Mouse (Mus musculus): ENCODE results near the gene Kcnab2.

GRCm38 (mm10) chr4:152351422-152352305 lies 126.0 kb downstream of the Kcnab2 start:
- TF ChIP-seq CTCF (IDR thresholded peaks at IDR 0.05; ENCODE audit: control insufficient read depth, insufficient read depth, insufficient replicate concordance, low read depth, low read length): no peak
- TF ChIP-seq POLR2A (IDR thresholded peaks at IDR 0.05; ENCODE audit: control insufficient read depth, low read depth, low read length): no peak
